Mouse (Mus musculus) T-helper 17 cell (primary cell): ENCODE results near the gene Nnmt.

Experiments
- in situ Hi-C, 2 experiments: fragments of 300-600 bp; cut with MboI, MseI; formaldehyde crosslinking; loops; 1 replicate in 1 of 2; 2 replicates in 1 of 2; pipeline ENCODE4 v1.15.1; 2025; ENCODE audit warnings: high pct_unique_total_duplicates in 2 of 2

Nnmt gene

DNA sequence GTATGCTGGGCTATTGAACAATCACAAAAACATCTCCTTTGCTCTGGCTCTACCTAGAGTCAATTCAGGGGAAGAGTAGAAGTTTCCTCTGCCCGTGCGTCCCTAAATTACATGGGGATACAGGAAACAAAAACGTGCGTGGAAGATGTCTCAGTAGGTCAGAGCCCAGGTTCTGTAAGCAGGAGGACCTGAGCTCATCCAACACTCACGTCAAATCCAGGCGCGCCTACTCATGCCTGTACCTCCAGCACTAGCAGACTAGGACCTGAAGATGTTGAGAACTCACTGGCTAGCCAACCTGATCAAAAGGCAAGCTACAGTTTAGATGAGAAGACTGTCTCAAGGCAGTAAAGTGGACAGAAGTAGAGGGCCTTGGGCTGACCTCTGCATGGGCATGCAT, 32.2 kb upstream of the Nnmt start:
- in situ Hi-C loops, result loop anchor here in 1 of 2 experiments (25.0 kb wide), 1 partner anchor 825 kb away; no protein-coding TSS in a partner anchor

DNA sequence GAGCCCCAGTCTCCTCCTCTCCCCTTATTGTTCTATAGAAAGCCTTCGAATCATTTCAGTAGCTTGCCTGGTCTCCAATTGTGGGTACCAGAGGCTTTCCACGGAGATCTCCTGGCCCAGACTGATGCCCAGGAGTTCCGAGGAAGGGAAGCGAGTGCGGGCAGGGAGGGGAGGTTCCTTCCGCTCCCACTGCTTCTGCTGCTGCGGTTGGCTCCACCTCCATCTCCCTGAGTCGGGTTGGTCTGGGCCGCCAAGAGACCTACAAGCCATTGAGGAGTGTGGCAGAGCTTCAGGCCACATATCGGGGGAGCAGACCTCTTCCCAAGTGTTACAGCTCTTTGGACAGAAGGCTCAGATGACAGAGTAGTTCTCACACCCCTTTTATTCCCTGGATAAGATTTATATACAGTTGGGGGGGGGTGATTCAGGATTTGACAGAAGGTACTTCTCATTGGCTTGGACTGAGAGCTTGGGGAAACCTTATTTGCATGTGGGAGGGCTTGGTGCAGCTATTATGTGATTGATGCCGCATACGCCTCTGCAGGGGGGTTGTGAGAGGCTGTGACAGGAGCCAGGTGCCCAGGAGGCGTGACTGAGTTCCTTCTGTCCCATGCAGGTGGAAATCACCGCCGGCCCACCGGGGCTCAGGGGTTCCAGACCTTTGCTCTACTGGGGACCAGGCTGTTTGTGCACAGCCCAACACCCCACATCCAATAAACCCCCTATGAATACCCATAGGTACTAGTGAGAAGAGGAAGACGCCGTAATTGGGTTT, 30.8 kb upstream of the Nnmt start:
- in situ Hi-C loops, result loop anchor here in 1 of 2 experiments (25.0 kb wide), 1 partner anchor 827 kb away; no protein-coding TSS in a partner anchor

DNA sequence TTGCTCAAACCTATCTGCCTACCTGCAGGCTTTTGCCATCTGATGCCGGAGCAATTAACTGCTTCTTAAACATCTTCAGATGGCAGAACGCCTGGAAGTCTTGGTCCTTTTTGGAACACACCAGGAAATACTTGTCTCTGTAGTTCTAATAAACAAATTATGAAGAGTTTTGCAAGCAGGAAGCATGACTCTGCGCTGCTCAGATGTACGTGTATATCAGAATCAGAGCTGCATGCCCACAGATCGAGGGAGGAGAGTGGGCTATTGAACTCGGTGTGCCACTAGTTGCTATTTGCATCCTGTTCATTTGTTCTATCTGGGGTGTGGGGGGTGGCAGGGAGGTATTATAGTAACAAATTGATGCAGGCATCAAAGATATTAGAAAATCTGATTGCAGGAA, 28.2 kb upstream of the Nnmt start:
- in situ Hi-C loops, result loop anchor here in 1 of 2 experiments (25.0 kb wide), 1 partner anchor 829 kb away; no protein-coding TSS in a partner anchor

DNA sequence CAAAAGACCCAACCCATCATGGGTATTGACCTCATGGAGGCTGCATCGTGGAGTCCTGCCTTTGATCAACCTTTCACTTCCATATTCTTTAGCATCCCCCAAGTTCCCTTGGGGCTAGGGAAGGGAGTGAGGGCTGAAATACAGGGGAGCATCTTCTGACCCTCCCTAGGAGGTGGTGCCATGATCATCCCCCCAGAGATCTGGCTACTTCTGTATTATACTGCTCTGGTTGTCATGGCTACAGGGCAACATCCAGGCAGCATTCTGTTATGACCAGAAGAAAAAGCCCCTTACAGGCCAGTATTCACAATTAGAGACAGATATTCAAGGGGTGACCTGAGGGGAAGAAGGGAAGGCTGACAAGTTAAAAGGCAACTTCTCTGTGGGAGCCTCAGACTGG, 14.3 kb upstream of the Nnmt start:
- in situ Hi-C loops, result loop anchor here in 1 of 2 experiments (25.0 kb wide), 1 partner anchor 357 kb away; no protein-coding TSS in a partner anchor

DNA sequence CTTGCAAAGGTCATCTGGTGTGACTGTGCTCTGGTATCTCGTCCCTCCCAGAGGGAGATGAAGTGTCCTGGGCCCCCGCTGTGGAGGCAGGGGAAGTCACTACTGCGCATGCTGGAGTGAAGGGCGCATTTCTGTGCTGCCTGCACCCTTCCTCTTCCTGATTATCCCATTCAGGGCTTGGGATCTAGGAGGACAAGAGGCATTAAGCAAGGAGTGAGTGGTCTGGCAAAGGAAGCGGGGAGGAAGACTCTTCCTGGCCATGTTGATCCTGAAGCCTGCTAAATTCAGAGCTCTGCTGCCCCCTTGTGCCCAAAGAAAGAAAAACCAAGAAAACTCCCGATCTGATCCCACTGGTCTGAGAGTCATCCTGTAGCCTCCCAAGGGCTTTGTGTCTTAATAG, 13.6 kb upstream of the Nnmt start:
- in situ Hi-C loops, result loop anchor here in 1 of 2 experiments (25.0 kb wide), 1 partner anchor 356 kb away; no protein-coding TSS in a partner anchor

DNA sequence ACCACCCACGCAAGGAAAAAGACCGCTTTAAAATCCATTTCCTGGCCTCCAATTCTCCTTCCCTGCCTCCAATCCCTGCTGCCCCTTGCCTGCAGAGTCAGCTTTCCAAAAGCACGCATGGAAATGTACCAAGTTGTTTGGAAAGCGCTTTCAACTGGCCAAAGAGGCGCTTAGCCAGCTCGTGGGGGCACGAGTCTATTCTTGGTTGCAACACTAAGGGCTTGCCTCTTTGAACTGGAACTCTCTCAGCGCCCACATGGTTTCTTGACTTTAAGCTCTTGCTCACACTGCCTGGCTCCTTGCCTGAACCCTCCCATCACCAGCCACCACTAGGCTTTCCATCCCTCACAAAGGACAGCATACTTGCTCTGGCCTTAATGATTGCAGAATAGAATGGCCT, 13.2 kb upstream of the Nnmt start:
- in situ Hi-C loops, result loop anchor here in 1 of 2 experiments (25.0 kb wide), 1 partner anchor 356 kb away; no protein-coding TSS in a partner anchor

DNA sequence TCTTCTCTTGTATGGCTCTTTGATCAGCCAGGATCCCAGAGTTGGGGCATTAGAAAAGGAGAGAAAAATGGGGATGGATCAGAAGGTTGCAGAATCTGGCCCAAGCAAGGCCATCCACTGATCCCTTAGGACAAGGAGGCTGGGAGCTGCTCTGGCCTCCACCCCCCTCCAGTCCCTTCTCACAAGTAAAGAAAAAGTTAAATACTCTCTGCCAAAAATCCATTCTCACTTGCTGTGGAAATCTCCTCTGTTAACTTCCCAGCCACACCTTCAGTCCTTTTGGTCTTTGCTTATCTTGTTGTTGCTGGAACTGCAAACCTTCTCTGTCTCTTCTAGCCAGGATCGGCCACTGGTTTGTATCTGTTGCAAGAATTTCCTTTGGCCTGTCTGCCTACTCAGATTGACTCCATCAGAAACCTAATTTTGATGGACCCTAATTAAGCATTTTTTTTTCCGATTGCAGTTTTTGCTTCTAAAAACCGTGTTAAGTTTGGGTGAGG, 12.6 kb upstream of the Nnmt start:
- in situ Hi-C loops, result loop anchor here in 1 of 2 experiments (25.0 kb wide), 1 partner anchor 355 kb away; no protein-coding TSS in a partner anchor

DNA sequence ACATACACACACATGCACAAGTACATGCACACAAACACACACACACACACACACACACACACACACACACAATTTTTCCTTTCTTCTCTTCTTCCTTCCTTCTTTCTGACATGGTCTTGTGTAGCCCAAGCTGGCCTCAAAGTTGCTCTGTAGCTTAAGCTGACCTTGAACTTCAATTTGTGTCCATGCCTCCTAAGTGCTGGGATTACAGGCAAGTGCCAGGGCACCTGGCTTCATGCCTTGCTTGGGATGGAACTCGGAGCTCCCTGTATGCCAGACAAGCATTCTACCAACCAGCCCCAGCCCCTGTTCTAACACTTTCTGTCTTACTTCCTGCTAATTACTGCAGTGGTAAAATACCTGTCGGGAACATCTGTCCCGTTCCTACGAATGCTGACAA, 8.3 kb upstream of the Nnmt start:
- in situ Hi-C loops, result loop anchor here in 1 of 2 experiments (25.0 kb wide), 1 partner anchor 351 kb away; no protein-coding TSS in a partner anchor

DNA sequence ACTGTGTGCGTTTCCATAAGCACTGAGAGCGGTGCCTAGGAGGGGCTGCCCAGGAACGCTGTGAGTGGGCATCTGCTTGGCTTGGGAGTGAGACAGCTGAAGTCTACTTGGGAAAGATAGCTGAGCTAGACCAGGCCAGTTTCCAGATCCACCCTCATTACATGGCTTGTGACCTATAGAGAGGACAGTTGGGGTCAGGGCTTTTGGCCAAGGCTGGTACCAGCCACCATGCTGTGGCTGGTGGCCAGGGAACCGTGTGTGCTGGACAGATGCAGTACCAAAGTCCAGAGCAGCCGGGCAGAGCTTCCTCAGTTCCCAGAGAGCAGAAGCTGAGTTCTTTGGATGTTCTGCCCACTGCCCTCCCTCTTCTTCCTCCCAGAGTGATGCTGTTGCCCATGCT, 7.6 kb upstream of the Nnmt start:
- in situ Hi-C loops, result loop anchor here in 1 of 2 experiments (25.0 kb wide), 1 partner anchor 350 kb away; no protein-coding TSS in a partner anchor

DNA sequence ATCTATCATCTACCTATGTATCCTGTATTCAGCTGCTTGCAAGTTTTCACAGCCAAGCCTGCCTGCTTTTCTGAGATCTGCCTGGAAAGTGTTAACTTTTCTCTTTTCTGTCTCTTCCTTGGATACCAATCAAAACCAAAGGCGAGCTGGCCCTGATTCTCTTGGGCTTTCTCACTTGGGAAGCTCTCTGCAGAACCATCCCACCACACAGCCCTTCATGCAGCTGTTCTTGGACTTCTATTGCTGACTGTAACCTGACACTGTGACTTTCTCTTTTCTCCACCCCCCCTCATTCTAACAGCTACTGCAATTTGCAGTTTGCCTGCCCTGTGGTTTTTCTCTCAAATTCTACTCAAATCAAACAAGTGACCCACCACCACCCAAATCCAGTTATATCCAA, 6.1 kb upstream of the Nnmt start:
- in situ Hi-C loops, result loop anchor here in 1 of 2 experiments (25.0 kb wide), 1 partner anchor 349 kb away; no protein-coding TSS in a partner anchor

DNA sequence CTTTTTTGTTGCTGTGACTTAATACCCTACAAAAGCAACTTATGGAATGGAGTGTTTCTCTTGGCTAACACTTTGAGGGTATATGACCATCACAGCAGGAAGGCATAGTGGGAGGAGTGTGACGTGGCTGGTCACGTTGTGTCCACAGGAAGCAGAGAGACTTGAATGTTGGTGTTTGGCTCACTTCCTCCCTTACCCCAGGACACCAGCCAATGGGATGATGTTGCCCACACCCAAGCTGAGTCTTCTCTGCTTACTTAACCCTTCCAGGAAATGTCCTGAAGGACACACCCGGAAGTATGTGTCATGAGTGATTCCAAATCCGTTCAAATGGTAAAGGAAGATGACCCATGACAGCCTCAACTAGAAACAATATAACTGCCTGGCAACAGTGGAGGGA, 4.8 kb upstream of the Nnmt start:
- in situ Hi-C loops, result loop anchor here in 1 of 2 experiments (25.0 kb wide), 1 partner anchor 347 kb away; no protein-coding TSS in a partner anchor

DNA sequence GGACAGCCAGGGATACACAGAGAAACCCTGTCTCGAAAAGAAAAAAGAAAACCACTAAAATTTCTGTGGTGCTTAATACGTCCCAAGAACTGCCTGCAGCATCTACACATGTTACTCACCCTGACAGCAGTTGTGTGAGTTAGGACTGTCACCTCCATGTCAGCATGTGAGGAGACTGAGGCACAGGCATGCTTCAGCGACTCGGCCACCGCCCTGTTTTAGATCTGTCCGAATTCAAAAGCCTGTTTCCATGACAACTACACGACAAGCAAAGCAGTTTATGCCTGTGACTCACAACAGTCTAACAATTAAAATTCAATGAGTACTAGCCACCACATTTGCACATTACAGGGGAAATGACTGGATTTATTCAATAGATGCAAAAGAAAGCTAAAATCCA, 2.5 kb upstream of the Nnmt start:
- in situ Hi-C loops, result loop anchor here in 1 of 2 experiments (25.0 kb wide), 1 partner anchor 345 kb away; no protein-coding TSS in a partner anchor

DNA sequence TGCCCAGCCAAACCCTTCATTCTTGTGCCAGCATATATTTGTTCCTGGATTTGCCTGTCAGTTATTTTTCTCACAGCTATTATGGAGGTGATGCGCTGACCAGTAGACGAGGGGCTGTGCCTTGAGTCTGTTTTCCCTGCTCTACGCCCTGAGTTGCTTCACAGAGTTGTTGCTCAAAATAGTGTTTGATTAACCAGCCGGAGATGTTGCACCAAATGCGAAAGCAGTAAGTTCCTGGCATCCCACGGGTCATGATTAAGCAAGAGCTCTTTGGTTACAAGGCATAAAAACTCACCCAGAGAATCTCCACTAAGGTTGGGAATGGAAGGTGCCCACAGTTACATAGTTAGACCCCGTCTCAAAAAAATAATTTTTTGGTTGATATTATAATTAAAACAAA, 1.2 kb upstream of the Nnmt start:
- in situ Hi-C loops, result loop anchor here in 1 of 2 experiments (25.0 kb wide), 1 partner anchor 344 kb away; no protein-coding TSS in a partner anchor

DNA sequence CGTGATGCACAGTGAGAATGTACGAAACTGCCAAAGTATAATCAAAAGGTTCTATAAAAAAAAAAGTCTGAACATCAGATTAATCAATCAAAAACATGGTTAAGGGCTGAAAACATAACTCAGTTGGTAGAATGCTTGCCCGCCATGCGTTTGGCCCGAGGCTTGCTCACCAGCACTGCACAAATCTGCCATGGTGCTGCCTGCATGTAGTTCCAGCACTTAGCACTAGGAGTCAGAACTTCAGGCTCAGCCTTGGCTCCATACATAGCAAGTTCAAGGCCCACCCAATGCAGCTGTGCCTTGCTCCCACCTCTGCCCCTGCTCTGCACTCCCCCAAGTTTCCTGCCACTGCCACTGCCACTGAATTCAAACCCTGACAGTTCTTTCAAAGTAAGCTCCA, 744 bp upstream of the Nnmt start:
- in situ Hi-C loops, result loop anchor here in 1 of 2 experiments (25.0 kb wide), 1 partner anchor 343 kb away; no protein-coding TSS in a partner anchor

DNA sequence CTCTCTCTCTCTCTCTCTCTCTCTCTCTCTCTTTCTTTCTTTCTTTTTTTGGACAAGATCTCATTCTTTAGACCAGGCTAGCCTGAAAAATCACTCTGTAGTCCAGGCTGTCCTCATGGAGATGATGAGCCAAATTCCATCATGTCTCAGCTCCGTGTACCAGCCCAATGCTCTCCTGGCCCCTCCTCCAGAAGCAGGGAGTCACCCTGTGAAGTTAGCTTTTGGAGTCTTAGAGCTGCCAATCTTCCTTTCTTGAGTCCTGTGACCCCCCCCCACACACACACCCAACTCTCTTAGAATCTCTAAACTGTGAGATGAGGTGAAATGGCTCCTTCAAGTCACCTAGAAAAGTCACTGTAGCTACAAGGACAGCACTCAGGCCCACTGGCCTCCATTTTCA, 727 bp downstream of the Nnmt start:
- in situ Hi-C loops, result loop anchor here in 1 of 2 experiments (25.0 kb wide), 1 partner anchor 342 kb away; no protein-coding TSS in a partner anchor

DNA sequence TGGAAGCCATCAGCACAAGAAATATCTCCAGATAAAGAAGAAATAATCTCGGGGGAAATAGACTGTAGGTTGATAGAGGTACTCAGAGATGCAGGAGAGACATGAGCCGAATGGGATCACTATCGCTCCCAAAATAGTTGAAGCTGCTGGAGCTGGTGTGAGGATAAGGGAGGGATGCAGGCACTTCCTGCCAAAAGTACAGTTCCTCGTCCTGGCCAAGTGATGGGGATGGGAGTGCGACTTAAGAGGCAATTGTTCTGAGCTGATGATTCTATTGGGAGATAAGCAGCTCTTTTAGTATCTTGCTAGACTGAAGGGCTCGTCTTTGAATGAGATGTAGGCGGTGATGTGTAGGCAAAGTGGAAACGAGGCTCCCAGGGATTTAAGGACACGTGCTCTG, 4.1 kb downstream of the Nnmt start:
- in situ Hi-C loops, result loop anchor here in 1 of 2 experiments (25.0 kb wide), 1 partner anchor 339 kb away; no protein-coding TSS in a partner anchor

DNA sequence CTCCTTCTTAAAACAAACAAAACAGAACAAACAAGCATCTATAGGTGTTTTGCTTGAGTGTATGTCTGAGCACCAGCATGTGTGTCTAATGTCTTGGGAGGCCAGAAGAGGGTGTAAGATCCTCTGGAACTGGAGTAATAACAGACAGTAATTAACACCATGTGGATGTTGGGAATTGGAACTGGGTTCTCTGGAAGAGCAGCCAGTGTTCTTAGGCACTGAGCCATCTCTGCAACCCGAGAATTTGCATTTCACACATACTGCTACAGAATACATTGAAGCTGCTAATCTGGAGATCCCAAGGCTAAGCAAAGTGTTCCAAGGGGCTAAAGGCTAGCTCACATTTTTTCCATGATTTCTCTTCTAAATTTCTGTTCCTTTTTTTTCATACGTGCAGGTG, 4.9 kb downstream of the Nnmt start:
- in situ Hi-C loops, result loop anchor here in 1 of 2 experiments (25.0 kb wide), 1 partner anchor 338 kb away; no protein-coding TSS in a partner anchor

DNA sequence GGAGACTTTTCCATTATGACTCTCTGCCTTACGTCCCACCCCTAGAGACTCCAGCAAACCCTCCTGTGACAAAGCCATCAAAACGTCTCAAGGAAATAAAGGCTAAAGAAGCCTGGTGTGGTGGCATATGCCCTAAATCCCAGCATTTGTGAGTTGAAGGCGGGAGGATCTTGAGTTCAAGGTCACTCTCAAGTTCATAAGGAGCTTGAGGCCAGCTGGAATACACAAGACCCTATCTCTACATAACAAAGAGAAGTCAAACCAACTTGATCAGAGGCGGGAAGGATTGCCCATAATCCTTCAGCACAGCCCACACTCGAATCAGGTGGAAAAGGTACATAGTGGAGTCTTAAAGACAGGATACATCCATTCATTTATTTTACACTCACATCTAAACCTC, 7.5 kb downstream of the Nnmt start:
- in situ Hi-C loops, result loop anchor here (10.0 to 25.0 kb wide), 2 partner anchors 133 to 335 kb away; no protein-coding TSS in a partner anchor

DNA sequence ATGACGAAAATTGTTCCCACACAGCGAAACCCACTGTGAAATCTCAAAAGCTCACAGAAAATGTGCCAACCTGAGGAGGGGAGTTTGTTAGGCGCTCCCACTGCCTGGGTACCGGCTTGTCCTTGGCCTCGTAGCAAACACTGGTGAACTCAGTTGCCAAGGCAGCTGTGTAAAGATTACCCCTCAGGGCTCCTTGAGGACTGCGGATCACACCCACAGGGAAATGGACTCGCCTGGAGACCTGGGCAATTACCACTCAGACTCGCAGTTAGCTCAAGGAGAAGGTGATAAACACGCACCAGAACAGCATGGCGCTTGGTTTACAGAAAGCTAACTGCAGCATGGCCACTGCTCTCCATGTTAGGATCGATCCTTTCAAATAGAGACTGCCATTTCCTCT, 8.0 kb downstream of the Nnmt start:
- in situ Hi-C loops, result loop anchor here (10.0 to 25.0 kb wide), 2 partner anchors 132 to 335 kb away; no protein-coding TSS in a partner anchor

DNA sequence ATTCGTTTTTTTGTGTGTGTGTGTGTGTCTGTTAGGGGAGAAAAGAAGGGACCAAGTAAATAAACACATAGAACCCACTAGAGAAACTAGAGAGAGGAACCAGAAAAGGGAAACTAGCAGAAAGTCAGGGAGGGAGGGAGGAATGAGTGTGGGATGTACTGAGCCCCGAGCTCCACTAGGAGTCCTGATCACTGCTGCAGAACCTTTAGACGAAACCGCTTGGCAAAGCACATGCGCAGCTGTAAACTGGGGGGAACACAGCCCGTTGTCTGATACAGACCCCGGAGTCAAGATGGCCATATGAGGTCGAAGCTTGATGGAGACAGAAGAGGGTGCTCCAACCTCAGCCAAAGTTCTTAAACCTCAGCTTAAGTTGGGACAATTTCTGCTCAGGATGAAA, 11.0 kb downstream of the Nnmt start:
- in situ Hi-C loops, result loop anchor here (10.0 to 25.0 kb wide), 2 partner anchors 129 to 332 kb away; no protein-coding TSS in a partner anchor

DNA sequence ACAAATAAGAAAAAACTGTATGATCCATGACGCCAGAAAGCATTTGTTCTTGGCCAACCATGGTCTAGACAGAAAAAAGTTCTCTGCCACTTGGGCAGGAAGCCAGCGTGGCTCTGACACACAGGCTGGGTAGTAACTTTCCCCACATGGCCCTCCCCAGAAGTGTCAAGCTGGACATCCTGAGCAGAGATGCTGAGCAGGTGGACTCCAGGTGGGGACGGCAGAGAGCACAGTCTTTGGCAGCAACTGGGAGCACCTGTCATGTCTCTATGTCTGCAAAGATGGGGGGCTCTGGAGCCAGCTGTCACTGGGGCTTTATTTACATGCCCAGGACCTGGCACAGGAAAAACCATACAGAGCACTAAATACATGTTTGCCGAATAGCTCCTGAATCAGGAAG, 14.3 kb downstream of the Nnmt start:
- in situ Hi-C loops, result loop anchor here (10.0 to 25.0 kb wide), 2 partner anchors 126 to 328 kb away; no protein-coding TSS in a partner anchor
